Mouse (Mus musculus): Measurements from ENCODE around the gene Crispld2.

Gene Crispld2

DNA sequence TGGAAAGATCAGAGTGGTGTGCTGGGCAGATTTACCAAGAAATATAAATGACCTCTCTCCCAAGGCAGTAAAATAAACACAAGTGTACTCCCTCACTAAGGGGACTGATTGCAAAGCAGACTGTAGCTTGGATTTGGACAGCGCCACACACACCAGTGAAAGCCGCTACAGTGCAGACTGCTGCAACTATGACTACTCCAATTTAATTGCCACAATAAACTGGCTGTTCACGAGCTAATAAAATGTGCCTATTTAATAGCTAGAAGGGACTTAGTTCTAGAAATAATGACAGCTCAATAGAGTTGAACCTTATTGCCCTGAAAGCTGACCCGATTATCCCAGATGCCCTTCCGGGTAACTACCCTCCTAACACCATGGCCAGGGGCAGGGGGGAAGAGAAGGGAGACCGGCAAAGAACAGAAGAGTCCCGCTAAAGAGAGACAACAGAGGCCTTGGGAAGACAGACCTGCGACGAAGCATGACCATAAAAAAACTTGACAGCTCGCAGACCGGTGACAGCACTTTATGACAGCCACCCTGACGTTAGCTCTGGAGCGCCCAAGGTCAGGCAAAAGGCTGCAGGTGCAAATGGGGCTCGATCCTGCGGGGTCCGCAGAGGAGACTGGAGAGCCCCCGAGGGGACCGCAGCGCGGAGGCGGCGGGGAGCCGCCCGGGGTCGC lies 108.3 kb downstream of the Crispld2 start:
- in situ Hi-C loops (cut with MboI; ENCODE audit: unreplicated experiment in 2 of 2), result no loop called here

DNA sequence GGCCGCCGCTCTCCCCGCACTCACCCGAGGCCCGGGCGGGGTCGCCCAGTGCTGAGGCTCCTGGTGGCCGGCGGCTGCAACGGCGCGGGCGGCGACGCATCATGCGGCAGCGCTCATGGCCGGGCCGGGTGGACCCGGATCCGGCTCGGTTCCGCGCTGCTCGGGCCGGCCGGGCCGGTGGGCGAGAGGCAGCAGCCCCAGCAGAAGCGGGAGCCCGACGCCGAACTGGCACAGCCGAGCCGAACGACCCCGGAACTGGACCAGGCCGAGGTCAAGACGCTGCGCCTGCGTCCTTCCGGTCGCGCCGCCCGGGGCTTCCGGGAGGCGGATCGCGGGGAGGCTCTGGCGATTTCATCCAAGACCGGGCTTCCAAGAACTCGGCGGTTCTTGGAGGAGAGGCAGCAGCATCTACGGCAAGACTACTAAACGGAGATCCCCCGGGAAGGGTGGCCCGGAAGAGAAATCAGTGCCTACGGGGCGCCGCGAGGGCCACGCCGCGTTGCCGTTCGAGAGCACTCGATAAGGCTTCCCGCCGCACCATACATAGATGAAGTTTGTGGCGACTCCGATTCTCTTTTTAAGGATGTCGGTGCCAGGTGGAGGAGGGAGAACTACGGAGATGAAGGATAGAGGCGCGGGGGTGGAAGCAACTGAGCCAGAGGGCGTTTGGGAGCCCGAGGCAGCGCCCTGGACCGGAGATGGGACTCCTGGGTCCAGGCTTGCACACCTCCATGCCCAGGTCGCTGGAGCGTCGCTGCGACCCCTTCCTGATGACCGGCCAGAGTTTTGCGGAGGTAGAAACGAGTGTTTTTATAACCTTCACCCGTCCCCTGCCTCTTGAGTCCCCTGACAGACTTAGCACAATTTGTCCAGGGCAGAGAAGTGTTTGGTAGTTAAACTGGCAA lies 109.1 kb downstream of the Crispld2 start, which contains the start of gene Zdhhc7:
Gene Zdhhc7, minus strand, starts transcription at position 415 of the 905 bp plus-strand sequence.
- in situ Hi-C loops (cut with MboI; ENCODE audit: unreplicated experiment in 2 of 2), result no loop called here
